Mouse (Mus musculus) intestine, embryonic 15.5 days (tissue): Measurements from ENCODE around the gene Gdpd3. TPM values are rescaled to one million over a fixed set of nuclear protein-coding genes. Genes with fewer than 3 reads are reported as not detected.

ENCODE experiments used
- ATAC-seq: fragments of 200-750 bp; cut with Nextera tagmentation; 2 replicates; pipeline ENCODE4 v1.8.0; 2017; ENCODE audit warnings: moderate TSS enrichment, moderate library complexity
- H3K27ac ChIP-seq: fragments of 300-500 bp; sonication (generic); 2 replicates; pipeline ENCODE4 v1.5.1; 2015; ENCODE audit warnings: mild to moderate bottlenecking, inconsistent platforms
- H3K27me3 ChIP-seq: fragments of 300-500 bp; sonication (generic); replicated peaks from 2 replicates; pipeline ENCODE4 v1.6.1; 2015; ENCODE audit warnings: inconsistent platforms
- H3K36me3 ChIP-seq: fragments of 300-500 bp; sonication (generic); 2 replicates; pipeline ENCODE4 v1.6.1; 2015; ENCODE audit warnings: inconsistent platforms
- H3K4me1 ChIP-seq: fragments of 300-500 bp; sonication (generic); replicated peaks from 2 replicates; pipeline ENCODE4 v1.6.1; 2015; ENCODE audit warnings: inconsistent platforms
- H3K4me2 ChIP-seq: fragments of 300-500 bp; sonication (generic); replicated peaks from 2 replicates; pipeline ENCODE4 v1.6.1; 2015; ENCODE audit warnings: mild to moderate bottlenecking, inconsistent platforms
- H3K4me3 ChIP-seq: fragments of 300-500 bp; sonication (generic); replicated peaks from 2 replicates; pipeline ENCODE4 v1.5.1; 2015; ENCODE audit warnings: inconsistent platforms
- H3K9ac ChIP-seq: fragments of 300-500 bp; sonication (generic); 2 replicates; pipeline ENCODE4 v1.6.1; 2015; ENCODE audit warnings: inconsistent platforms
- H3K9me3 ChIP-seq: fragments of 300-500 bp; sonication (generic); 2 replicates; pipeline ENCODE4 v1.6.1; 2016; ENCODE audit warnings: inconsistent platforms
- WGBS: fragments of 180-500 bp; shearing (Covaris S2); methylation state at CpG from one replicate; pipeline ENCODE4 v1.1.7; 2015; 5-methylcytosine and 5-hydroxymethylcytosine counted together
- polyA plus RNA-seq: library from polyadenylated mRNA; unstranded; fragments of >200 nt; fragmentation: Nextera tagmentation; extraction: Ambion mirVana; gene quantifications from 2 replicates; pipeline ENCODE4 v1.2.1, GENCODE M21; 2015

Gdpd3 gene
- polyA plus RNA-seq, 1 experiment from 2014 or later: 1.4 TPM

DNA sequence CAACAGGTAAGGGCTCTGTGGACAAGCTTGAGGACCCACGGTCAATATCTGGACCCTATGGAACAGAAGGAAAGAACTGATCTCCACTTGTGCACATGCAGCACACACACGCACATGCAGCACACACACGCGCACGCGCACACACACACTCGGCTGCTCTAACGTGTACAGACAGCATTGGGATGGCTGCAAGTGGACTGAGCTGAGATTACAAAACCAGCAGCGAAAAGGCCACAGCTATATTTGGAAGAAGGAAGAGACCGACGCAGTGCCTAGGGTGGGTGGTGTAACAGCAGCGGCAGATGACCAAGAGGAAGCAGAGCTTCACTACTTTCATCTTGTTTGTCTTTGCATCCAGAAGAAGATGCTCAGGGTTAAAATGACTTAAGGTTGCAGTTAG is 20.1 kb upstream of the Gdpd3 start:
- no peak for ATAC-seq
- no peaks in the 10 kb centered on the region for H3K27me3 ChIP-seq
- no peaks in the 10 kb centered on the region for H3K9me3 ChIP-seq
- WGBS: 83% methylated on average over 12 of the region's 12 CpGs
- H3K27ac ChIP-seq: peak overlapping the region; percentile 80
- H3K4me3 ChIP-seq: 0 out of 2 replicates have a peak overlapping the region, but pooled peaks have one; percentile 7
- H3K4me1 ChIP-seq: peaks cover 5% of the 10 kb centered on the region; the same call in 1 of the 2 replicates
- no peak overlapping the region for H3K9ac ChIP-seq
- peak overlapping the region; percentile 34 for H3K4me2 ChIP-seq
- H3K36me3 ChIP-seq: no peaks in the 10 kb centered on the region

DNA sequence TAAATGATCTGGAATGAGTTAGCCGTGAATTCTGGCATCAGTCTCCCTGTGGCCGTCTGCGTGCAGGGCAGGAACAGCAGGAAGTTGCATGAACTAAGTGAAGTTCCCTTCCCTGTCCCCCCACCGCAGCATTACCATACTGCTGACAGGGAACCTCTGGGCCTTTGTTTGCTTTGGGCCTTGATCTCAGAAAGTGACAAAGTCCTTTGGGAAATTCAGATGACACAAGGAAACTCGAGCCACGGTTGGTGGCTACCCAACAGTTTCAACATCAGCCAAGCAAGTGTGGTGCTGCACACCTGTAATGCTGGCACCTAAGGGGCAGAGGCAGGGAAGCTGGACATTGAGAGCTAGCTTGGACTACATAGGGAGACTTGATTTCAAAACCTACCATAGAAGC is 19.3 kb upstream of the Gdpd3 start:
- H3K9ac ChIP-seq: 0 out of 2 replicates have a peak overlapping the region, but pooled peaks have one; percentile 30
- H3K4me2 ChIP-seq: peak overlapping the region; percentile 34
- 0 out of 2 replicates have a peak overlapping the region, but pooled peaks have one; percentile 7 for H3K4me3 ChIP-seq
- H3K36me3 ChIP-seq: no peaks in the 10 kb centered on the region
- peaks cover 5% of the 10 kb centered on the region; the same call in 1 of the 2 replicates for H3K4me1 ChIP-seq
- no peaks in the 10 kb centered on the region for H3K27me3 ChIP-seq
- H3K9me3 ChIP-seq: no peaks in the 10 kb centered on the region
- ATAC-seq: peak; percentile 88
- peak overlapping the region; percentile 80 for H3K27ac ChIP-seq
- WGBS: 22% methylated on average over 6 of the region's 6 CpGs

DNA sequence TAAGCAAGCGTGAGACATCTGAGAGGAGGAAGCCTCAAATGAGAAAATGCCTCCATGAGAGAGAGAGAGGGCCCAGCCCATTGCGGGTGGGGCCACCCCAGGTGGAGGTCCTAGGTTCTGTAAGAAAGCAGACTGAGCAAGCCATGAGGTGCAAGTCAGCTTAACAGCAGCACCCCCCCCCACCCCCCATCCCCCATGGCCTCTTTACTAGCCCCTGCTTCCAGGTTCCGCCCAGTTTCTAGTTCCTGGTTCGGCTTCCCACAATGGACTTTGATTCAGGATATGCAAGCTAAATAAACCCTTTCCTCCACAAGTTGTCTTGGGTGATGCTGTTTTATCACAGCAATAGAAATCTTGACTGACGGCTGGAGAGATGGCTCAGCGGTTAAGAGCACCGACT is 17.3 kb upstream of the Gdpd3 start:
- Histone ChIP-seq H3K4me1 (peaks cover 5% of the 10 kb centered on the region; the same call in 1 of the 2 replicates), H3K9me3 (no peaks in the 10 kb centered on the region), H3K27me3 (no peaks in the 10 kb centered on the region), H3K36me3 (no peaks in the 10 kb centered on the region), H3K4me3 (no peak overlapping the region), H3K9ac (no peak overlapping the region), H3K27ac (peak overlapping the region; percentile 80), H3K4me2 (no peak overlapping the region)
- ATAC-seq: peak; percentile 71
- 48% methylated on average over 7 of the region's 7 CpGs for WGBS

GRCm38 (mm10) chr7:126749582-126750343 is 16.4 kb upstream of the Gdpd3 start:
- 0 out of 2 replicates have a peak overlapping the region, but pooled peaks have one; percentile 17 for H3K27ac ChIP-seq
- H3K9me3 ChIP-seq: no peaks in the 10 kb centered on the region
- H3K36me3 ChIP-seq: no peaks in the 10 kb centered on the region
- WGBS: 93% methylated on average over 17 of the region's 17 CpGs
- H3K9ac ChIP-seq: no peak overlapping the region
- no peak overlapping the region for H3K4me2 ChIP-seq
- no peaks in the 10 kb centered on the region for H3K27me3 ChIP-seq
- H3K4me1 ChIP-seq: peaks cover 5% of the 10 kb centered on the region; the same call in 1 of the 2 replicates
- no peak for ATAC-seq
- H3K4me3 ChIP-seq: no peak overlapping the region

DNA sequence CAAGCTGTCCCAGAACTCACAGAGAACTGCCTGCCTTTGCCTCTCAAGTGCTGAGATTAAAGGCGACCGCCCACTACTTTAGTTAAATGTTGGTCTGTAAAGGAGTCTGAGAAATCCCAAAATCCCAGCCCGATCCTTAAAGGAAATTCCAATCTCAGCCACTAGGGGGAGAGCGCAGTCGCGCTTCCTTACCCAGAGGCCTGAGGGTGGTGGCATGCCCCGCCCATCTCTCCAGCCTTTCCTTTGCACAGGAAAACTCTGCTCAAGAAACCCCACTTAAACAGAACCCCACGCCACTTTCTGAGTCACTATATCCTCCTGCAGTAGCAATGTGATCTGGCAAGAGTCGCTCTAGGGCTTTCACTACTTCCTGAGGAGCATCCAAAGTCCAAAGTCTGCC is 11.3 kb upstream of the Gdpd3 start:
- Histone ChIP-seq H3K27me3 (no peaks in the 10 kb centered on the region), H3K4me2 (peak overlapping the region; percentile 43), H3K9me3 (no peaks in the 10 kb centered on the region), H3K27ac (peak overlapping the region; percentile 49; the same call in 1 of the 2 replicates), H3K4me3 (no peak overlapping the region), H3K9ac (0 out of 2 replicates have a peak overlapping the region, but pooled peaks have one; percentile 27), H3K36me3 (no peaks in the 10 kb centered on the region), H3K4me1 (peaks cover 4% of the 10 kb centered on the region; the same call in 1 of the 2 replicates)
- peak; percentile 71 for ATAC-seq
- WGBS: under 1% methylated on average over 9 of the region's 9 CpGs

GRCm38 (mm10) chr7:126758539-126758938 is 7.6 kb upstream of the Gdpd3 start:
- H3K4me1 ChIP-seq: peaks cover 35% of the 10 kb centered on the region
- 68% methylated on average over 7 of the region's 7 CpGs for WGBS
- H3K27me3 ChIP-seq: no peaks in the 10 kb centered on the region
- no peak overlapping the region for H3K4me2 ChIP-seq
- no peaks in the 10 kb centered on the region for H3K9me3 ChIP-seq
- no peak for ATAC-seq
- peaks cover 9% of the 10 kb centered on the region; the same call in 1 of the 2 replicates for H3K36me3 ChIP-seq
- no peak overlapping the region for H3K27ac ChIP-seq
- H3K9ac ChIP-seq: no peak overlapping the region
- H3K4me3 ChIP-seq: no peak overlapping the region

GRCm38 (mm10) chr7:126759050-126759671 is 7.0 kb upstream of the Gdpd3 start, which contains the start of gene Mapk3:
Mapk3 (plus strand) TSS chr7:126759601.
- peaks cover 35% of the 10 kb centered on the region for H3K4me1 ChIP-seq
- no peaks in the 10 kb centered on the region for H3K27me3 ChIP-seq
- peaks cover 15% of the 10 kb centered on the region for H3K36me3 ChIP-seq
- H3K4me2 ChIP-seq: peak within 1 kb of the TSS; percentile 71
- H3K9ac ChIP-seq: peak within 1 kb of the TSS; percentile 70
- no peaks in the 10 kb centered on the region for H3K9me3 ChIP-seq
- H3K27ac ChIP-seq: peak within 1 kb of the TSS; percentile 98
- H3K4me3 ChIP-seq: peak within 1 kb of the TSS; percentile 64
- ATAC-seq: peak; percentile 70
- 2% methylated on average over 34 of the region's 38 CpGs for WGBS

DNA sequence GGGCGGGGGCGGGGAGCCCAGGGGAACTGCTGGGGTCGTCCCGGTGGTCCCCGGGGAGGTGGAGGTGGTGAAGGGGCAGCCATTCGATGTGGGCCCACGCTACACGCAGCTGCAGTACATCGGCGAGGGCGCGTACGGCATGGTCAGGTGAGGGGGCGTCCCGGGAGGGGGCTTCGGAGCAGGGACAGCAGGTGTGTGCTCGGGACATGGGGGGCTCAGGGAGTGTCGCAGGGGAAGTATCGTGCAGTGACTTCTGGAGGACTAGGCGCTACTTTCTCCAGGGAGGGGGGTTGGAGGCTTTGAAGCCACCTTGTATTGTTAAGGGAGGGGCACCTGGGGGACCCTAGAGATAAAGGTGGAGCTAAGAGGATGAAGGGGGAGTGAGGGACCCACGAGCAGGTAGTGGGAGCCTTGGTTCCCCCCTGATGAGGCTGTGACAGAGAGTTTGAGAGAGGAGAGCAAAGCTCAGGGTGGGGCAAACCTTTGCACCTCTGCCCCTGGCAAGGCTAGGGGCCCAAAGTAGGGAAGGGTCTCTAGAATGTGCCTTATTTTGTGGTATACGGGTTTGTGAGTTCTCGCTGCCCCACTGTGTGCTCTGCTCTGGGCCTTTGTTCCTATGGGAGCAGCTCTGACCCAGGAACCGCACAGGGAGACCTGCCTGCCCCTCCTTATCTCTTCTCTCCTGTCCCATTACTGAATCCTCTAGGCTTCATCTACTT is 6.3 kb upstream of the Gdpd3 start:
- peak overlapping the region; percentile 71 for H3K4me2 ChIP-seq
- no peaks in the 10 kb centered on the region for H3K9me3 ChIP-seq
- no peaks in the 10 kb centered on the region for H3K27me3 ChIP-seq
- peaks cover 22% of the 10 kb centered on the region for H3K36me3 ChIP-seq
- H3K4me1 ChIP-seq: peaks cover 35% of the 10 kb centered on the region
- peak overlapping the region; percentile 70 for H3K9ac ChIP-seq
- ATAC-seq: peak; percentile 48
- peak overlapping the region; percentile 98 for H3K27ac ChIP-seq
- peak overlapping the region; percentile 64 for H3K4me3 ChIP-seq
- 1% methylated on average over 22 of the region's 24 CpGs for WGBS

DNA sequence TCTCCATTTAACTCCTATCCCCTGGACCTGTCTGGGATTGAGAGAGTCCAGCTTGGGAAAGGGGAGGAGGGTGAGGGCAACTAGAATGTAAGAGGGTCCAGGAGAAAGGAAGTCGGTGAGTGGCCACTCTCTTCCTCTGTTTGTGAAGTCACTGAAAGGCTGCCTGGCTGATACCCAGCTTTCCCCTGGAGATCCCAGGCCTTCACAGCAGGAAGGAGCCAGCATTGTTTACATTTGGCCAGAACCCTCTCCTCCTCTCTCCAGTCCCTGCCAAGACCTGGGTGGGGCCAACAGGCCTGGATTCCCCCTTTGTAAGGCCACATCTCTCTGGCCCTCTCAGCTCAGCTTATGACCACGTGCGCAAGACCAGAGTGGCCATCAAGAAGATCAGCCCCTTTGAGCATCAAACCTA is 5.7 kb upstream of the Gdpd3 start:
- 4% methylated on average over 3 of the region's 3 CpGs for WGBS
- ATAC-seq: peak; percentile 68

GRCm38 (mm10) chr7:126760956-126761355 is 5.2 kb upstream of the Gdpd3 start:
- Histone ChIP-seq H3K27ac (peak overlapping the region; percentile 98), H3K27me3 (no peaks in the 10 kb centered on the region), H3K9ac (peak overlapping the region; percentile 70; the same call in 1 of the 2 replicates), H3K9me3 (no peaks in the 10 kb centered on the region), H3K4me2 (peak overlapping the region; percentile 71), H3K4me1 (peaks cover 39% of the 10 kb centered on the region), H3K36me3 (peaks cover 33% of the 10 kb centered on the region), H3K4me3 (peak overlapping the region; percentile 64)
- ATAC-seq: no peak
- 37% methylated on average over 4 of the region's 4 CpGs for WGBS

More for the DNA sequence above, 5.7 kb upstream of the Gdpd3 start:
- Histone ChIP-seq H3K9me3 (no peaks in the 10 kb centered on the region), H3K36me3 (peaks cover 28% of the 10 kb centered on the region), H3K4me2 (peak overlapping the region; percentile 71), H3K4me3 (peak overlapping the region; percentile 64), H3K9ac (peak overlapping the region; percentile 70), H3K27me3 (no peaks in the 10 kb centered on the region), H3K27ac (peak overlapping the region; percentile 98), H3K4me1 (peaks cover 34% of the 10 kb centered on the region)

GRCm38 (mm10) chr7:126761529-126762067 is 4.5 kb upstream of the Gdpd3 start:
- peak; percentile 37; the same call in 1 of the 2 replicates for ATAC-seq
- WGBS: 49% methylated on average over 6 of the region's 6 CpGs
- Histone ChIP-seq H3K9me3 (no peaks in the 10 kb centered on the region), H3K36me3 (peaks cover 39% of the 10 kb centered on the region), H3K27ac (peak overlapping the region; percentile 98), H3K4me1 (peaks cover 44% of the 10 kb centered on the region), H3K9ac (0 out of 2 replicates have a peak overlapping the region, but pooled peaks have one; percentile 3), H3K27me3 (no peaks in the 10 kb centered on the region), H3K4me3 (peak overlapping the region; percentile 64; the same call in 1 of the 2 replicates), H3K4me2 (peak overlapping the region; percentile 71)
